Mouse (Mus musculus): ENCODE results near the gene Rlbp1. TPM values are rescaled to one million over a fixed set of nuclear protein-coding genes. Genes with fewer than 3 reads are reported as not detected.

Rlbp1 gene
- polyA plus RNA-seq, 1 experiment from 2014 or later, result 86.8 TPM

GRCm38 (mm10) chr7:79393924-79394323, 7.1 kb upstream of the Rlbp1 start:
- Histone ChIP-seq H3K36me3 (no peaks in the 10 kb centered on the region), H3K9ac (replicated peaks) (no peak overlapping the region), H3K4me2 (replicated peaks) (no peak overlapping the region), H3K27ac (replicated peaks) (no peak overlapping the region), H3K4me1 (peaks cover 12% of the 10 kb centered on the region), H3K27me3 (no peaks in the 10 kb centered on the region), H3K4me3 (no peak overlapping the region), H3K9me3 (no peaks in the 10 kb centered on the region)
- 95% methylated on average over 7 of the region's 7 CpGs for WGBS
- no peak for ATAC-seq (replicated peaks)

GRCm38 (mm10) chr7:79392860-79393513, 6.1 kb upstream of the Rlbp1 start:
- H3K9me3 ChIP-seq, result no peaks in the 10 kb centered on the region
- no peaks in the 10 kb centered on the region for H3K27me3 ChIP-seq
- 61% methylated on average over 9 of the region's 9 CpGs for whole genome bisulfite sequencing
- no peaks in the 10 kb centered on the region for H3K36me3 ChIP-seq
- H3K4me3 ChIP-seq, result peak overlapping the region; percentile 62
- no peak overlapping the region for H3K9ac ChIP-seq (replicated peaks)
- no peak overlapping the region for H3K27ac ChIP-seq (replicated peaks)
- peak; percentile 26; the same call in 1 of the 2 replicates for ATAC-seq (replicated peaks)
- peaks cover 12% of the 10 kb centered on the region for H3K4me1 ChIP-seq
- peak overlapping the region; percentile 89 for H3K4me2 ChIP-seq (replicated peaks)

DNA sequence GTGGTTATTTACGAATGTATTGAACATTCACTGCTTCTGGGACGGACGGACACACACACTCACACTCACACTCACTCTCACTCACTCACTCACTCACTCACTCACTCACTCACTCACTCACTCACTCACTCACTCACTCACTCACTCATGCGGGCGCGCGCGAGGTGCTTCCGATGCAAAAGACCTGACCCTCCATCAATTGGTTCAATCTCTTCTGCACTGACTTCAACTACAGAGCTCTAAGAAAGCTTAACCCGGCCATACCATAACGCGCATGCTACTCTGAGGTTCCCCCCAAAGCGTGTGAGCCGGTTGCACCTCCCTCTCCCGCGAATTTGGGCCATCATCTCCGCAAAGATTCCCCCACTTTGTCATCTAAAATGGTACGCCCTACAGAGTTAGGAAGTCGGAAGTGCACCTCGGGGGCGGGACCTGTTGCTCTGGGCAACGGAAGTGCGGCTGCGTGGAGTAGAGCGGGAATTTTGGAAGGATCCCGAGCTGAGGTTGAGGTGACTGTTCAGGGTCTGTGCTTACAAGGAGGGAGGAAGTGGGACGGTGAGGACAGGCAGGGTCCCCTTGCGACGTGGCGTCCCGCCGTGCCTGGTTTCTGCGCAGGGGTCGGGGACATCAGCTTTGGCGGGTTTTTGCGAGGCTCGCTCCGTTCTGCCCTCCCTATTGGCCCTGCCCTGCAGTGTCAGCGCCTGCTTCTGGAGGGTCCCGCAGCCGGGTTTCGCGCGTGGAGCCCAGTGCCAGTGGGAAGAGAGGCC, 5.2 kb upstream of the Rlbp1 start, which contains the start of gene Fanci:
Gene Fanci (plus strand): TSS at position 47 of the 767 bp plus-strand sequence.
- peaks cover 15% of the 10 kb centered on the region for H3K4me1 ChIP-seq
- peak within 1 kb of the TSS; percentile 62 for H3K4me3 ChIP-seq
- WGBS, result under 1% methylated on average over 44 of the region's 44 CpGs
- peak within 1 kb of the TSS; percentile 74 for H3K9ac ChIP-seq (replicated peaks)
- ATAC-seq (replicated peaks), result peak; percentile 94
- H3K27ac ChIP-seq (replicated peaks), result peak within 1 kb of the TSS; percentile 91
- no peaks in the 10 kb centered on the region for H3K9me3 ChIP-seq
- no peaks in the 10 kb centered on the region for H3K27me3 ChIP-seq
- no peaks in the 10 kb centered on the region for H3K36me3 ChIP-seq
- H3K4me2 ChIP-seq (replicated peaks), result peak within 1 kb of the TSS; percentile 89

DNA sequence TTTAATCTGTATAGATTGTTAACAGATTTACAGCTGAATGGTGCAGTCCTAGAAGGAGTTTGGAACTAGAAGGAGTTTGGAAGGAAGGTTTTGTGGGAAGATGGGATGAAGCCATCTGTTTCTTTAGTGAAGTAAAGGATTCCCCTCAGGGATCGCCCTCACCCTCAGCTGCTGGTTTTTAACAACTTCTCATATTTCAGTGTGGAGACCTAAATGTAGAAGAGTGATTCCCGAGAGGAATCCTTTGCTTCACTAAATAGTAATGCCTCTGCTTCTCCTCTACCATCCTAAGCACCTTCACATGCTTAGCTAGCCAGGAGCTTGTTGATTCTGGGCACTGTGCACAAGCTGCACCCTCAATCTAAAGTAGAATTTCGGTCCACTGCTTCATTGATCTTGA, 4.6 kb upstream of the Rlbp1 start:
- Histone ChIP-seq H3K4me2 (replicated peaks) (peak overlapping the region; percentile 89), H3K9ac (replicated peaks) (peak overlapping the region; percentile 74), H3K9me3 (no peaks in the 10 kb centered on the region), H3K27ac (replicated peaks) (peak overlapping the region; percentile 91), H3K4me3 (peak overlapping the region; percentile 62), H3K36me3 (no peaks in the 10 kb centered on the region), H3K4me1 (peaks cover 21% of the 10 kb centered on the region), H3K27me3 (no peaks in the 10 kb centered on the region)
- WGBS, result 9% methylated on average over 3 of the region's 3 CpGs
- no peak for ATAC-seq (replicated peaks)

DNA sequence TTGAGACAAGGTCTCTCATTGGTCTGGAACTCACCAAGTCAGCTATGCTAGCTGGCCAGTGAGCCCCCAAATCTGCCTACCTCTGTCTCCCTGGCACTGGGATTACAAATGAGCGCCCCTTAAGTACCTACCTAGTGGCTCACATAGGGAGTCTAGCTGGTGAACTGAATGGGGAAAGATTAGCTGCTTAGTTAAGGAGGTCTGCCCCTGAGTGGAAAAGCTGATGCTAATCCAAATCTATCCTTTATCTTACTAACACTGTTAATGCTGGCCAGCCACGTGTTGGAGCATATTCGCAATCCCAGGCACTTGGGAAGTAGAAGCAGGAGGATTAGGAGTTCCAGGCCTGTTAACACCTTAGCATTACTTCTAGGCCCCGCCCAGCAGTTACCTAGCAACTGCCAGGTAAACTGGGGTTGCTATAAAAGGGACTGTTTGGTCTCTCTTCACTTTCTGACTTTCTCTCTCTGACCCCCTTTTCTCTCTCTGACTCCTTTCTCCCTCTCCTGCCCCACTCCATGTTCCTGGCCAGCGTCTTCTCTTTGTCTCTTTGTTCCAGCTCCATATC, 3.4 kb upstream of the Rlbp1 start:
- H3K27ac ChIP-seq (replicated peaks), result no peak overlapping the region
- no peak overlapping the region for H3K4me2 ChIP-seq (replicated peaks)
- H3K36me3 ChIP-seq, result no peaks in the 10 kb centered on the region
- H3K9ac ChIP-seq (replicated peaks), result no peak overlapping the region
- no peaks in the 10 kb centered on the region for H3K9me3 ChIP-seq
- H3K27me3 ChIP-seq, result no peaks in the 10 kb centered on the region
- H3K4me1 ChIP-seq, result peaks cover 22% of the 10 kb centered on the region
- H3K4me3 ChIP-seq, result no peak overlapping the region
- no peak for ATAC-seq (replicated peaks)
- WGBS, result 60% methylated on average over 5 of the region's 5 CpGs

- H3K4me2 ChIP-seq (replicated peaks), result no peak overlapping the region
- no peak overlapping the region for H3K27ac ChIP-seq (replicated peaks)
- H3K9me3 ChIP-seq, result no peaks in the 10 kb centered on the region
- no peak overlapping the region for H3K9ac ChIP-seq (replicated peaks)
- no peak for ATAC-seq (replicated peaks)
- H3K4me1 ChIP-seq, result peaks cover 22% of the 10 kb centered on the region
- no peaks in the 10 kb centered on the region for H3K27me3 ChIP-seq
- H3K36me3 ChIP-seq, result no peaks in the 10 kb centered on the region
- H3K4me3 ChIP-seq, result no peak overlapping the region
- WGBS, result 45% methylated on average over 7 of the region's 7 CpGs
These were observed 1.9 kb upstream of the Rlbp1 start for GRCm38 (mm10) chr7:79388671-79389206.

- H3K9me3 ChIP-seq, result no peaks in the 10 kb centered on the region
- no peak for ATAC-seq (replicated peaks)
- WGBS, result 53% methylated on average over 7 of the region's 7 CpGs
These were observed 1.1 kb upstream of the Rlbp1 start for GRCm38 (mm10) chr7:79387991-79388390.

DNA sequence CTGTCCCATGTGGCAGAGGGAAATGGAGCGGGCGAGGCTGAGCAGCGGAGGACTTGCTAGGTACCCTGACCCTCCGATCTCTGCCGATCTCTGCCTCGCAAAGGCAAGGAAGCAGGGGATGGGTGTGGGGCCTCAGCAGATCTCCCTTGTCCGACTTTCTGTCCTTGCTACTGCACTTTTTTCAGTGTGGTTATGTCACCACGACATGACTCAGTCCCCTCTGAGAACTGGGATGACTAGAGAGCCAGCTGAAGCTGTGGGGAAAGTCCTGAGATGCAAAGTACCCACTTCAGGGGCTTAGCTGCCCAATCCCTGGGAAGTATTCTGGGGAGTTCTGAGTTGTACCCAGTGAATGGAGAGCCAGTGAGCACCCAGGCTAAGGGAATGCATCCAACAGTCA, 292 bp upstream of the Rlbp1 start:
- Histone ChIP-seq H3K36me3 (no peaks in the 10 kb centered on the region), H3K4me3 (no peak overlapping the region), H3K27ac (replicated peaks) (peak overlapping the region; percentile 87), H3K4me2 (replicated peaks) (peak overlapping the region; percentile 35), H3K4me1 (peaks cover 15% of the 10 kb centered on the region), H3K9ac (replicated peaks) (peak overlapping the region; percentile 33), H3K27me3 (no peaks in the 10 kb centered on the region), H3K9me3 (no peaks in the 10 kb centered on the region)
- 45% methylated on average over 8 of the region's 8 CpGs for WGBS
- ATAC-seq (replicated peaks), result no peak; the same call in 1 of the 2 replicates

More at GRCm38 (mm10) chr7:79387991-79388390, 1.1 kb upstream of the Rlbp1 start:
- Histone ChIP-seq H3K4me1 (peaks cover 22% of the 10 kb centered on the region), H3K36me3 (no peaks in the 10 kb centered on the region), H3K4me2 (replicated peaks) (no peak overlapping the region), H3K9ac (replicated peaks) (no peak overlapping the region), H3K4me3 (no peak overlapping the region), H3K27ac (replicated peaks) (no peak overlapping the region), H3K27me3 (no peaks in the 10 kb centered on the region)

DNA sequence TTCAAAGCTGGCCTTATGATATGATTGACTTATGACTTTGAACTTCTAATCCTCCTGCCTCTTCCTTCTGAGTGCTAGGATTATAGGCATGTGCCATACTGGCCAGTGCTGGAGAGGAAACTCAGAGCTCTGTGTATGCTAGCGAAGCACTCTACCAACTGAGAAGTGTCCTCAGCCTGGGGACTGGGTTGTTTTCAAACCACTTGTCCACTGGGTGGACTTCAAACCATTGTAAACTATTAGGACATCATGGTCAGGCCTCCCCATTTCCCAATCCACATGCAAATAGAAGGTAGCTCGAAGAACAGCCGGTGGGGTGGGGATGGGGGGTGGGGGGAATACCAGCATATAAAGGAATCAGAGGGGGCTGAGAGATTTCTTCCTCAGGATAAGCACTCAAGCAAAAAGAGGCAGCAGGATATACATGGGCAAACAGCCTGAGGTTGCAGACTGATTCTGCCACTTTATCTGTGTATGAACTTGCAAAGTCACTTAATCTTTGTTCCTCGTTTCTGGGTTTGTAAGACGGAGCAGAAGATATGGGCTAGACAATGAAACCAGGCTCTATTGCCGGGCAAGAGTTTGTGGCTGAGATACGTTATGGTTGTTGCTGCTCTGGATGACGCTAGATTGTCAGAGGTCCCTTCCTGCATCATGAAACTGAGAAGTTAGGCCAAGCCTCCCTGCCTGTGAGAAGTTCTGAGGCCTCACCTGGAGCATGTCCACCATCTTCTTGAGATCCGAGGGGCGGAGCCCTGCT, 10.2 kb downstream of the Rlbp1 start:
- H3K9ac ChIP-seq (replicated peaks), result no peak overlapping the region
- no peaks in the 10 kb centered on the region for H3K9me3 ChIP-seq
- H3K4me2 ChIP-seq (replicated peaks), result no peak overlapping the region
- no peaks in the 10 kb centered on the region for H3K4me1 ChIP-seq
- H3K27me3 ChIP-seq, result no peaks in the 10 kb centered on the region
- 90% methylated on average over 10 of the region's 10 CpGs for WGBS
- H3K36me3 ChIP-seq, result no peaks in the 10 kb centered on the region
- H3K4me3 ChIP-seq, result no peak overlapping the region
- no peak overlapping the region for H3K27ac ChIP-seq (replicated peaks)
- no peak for ATAC-seq (replicated peaks)

DNA sequence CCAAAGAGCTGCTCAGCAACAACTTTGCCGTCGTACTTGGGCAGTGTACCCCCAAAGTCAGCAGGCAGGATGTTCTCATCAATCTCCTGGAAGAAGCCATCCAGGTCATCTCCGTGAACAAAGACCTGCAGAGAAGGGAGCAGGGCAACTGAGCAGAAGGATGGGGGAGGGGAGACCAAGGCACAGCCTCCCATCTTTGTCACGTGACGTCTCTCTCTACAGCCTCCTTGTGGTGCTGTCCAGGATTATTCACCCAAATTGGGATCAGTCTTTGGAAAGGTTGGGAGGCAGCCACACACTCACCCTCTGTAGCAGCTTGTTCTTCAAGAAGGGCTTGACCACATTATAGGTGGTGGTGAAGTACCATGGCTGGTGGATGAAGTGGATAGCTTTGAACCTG, 11.3 kb downstream of the Rlbp1 start:
- ATAC-seq (replicated peaks), result no peak
- 75% methylated on average over 5 of the region's 5 CpGs for WGBS
- no peak overlapping the region for H3K27ac ChIP-seq (replicated peaks)
- no peak overlapping the region for H3K4me2 ChIP-seq (replicated peaks)
- H3K27me3 ChIP-seq, result no peaks in the 10 kb centered on the region
- no peaks in the 10 kb centered on the region for H3K4me1 ChIP-seq
- H3K9ac ChIP-seq (replicated peaks), result no peak overlapping the region
- no peak overlapping the region for H3K4me3 ChIP-seq
- no peaks in the 10 kb centered on the region for H3K9me3 ChIP-seq
- H3K36me3 ChIP-seq, result no peaks in the 10 kb centered on the region

- Histone ChIP-seq H3K4me2 (replicated peaks) (no peak overlapping the region), H3K4me1 (no peaks in the 10 kb centered on the region), H3K9me3 (no peaks in the 10 kb centered on the region), H3K27me3 (no peaks in the 10 kb centered on the region), H3K4me3 (no peak overlapping the region), H3K9ac (replicated peaks) (no peak overlapping the region), H3K27ac (replicated peaks) (no peak overlapping the region), H3K36me3 (no peaks in the 10 kb centered on the region)
- no peak for ATAC-seq (replicated peaks)
These were observed 12.8 kb downstream of the Rlbp1 start for GRCm38 (mm10) chr7:79374017-79374416.

Data from forebrain, embryonic 15.5 days (tissue).